Mouse (Mus musculus) stomach, embryonic 15.5 days (tissue): ENCODE measurements around the gene Abca6. TPM values are rescaled to one million over a fixed set of nuclear protein-coding genes. Genes with fewer than 3 reads are reported as not detected.
A peak's percentile ranks its signal among the peaks of the same experiment; 100 is the strongest.

Source experiments
- ATAC-seq: fragments of 200-750 bp; cut with Nextera tagmentation; 2 replicates; pipeline ENCODE4 v1.8.0; 2017; ENCODE audit warnings: low read depth, moderate number of reproducible peaks, moderate TSS enrichment; ENCODE audit not compliant: insufficient read depth, low FRiP score
- H3K27ac ChIP-seq: fragments of 300-500 bp; sonication (generic); 2 replicates; pipeline ENCODE4 v1.5.1; 2015; ENCODE audit warnings: mild to moderate bottlenecking, inconsistent platforms
- H3K27me3 ChIP-seq: fragments of 300-500 bp; sonication (generic); replicated peaks from 2 replicates; pipeline ENCODE4 v1.6.1; 2015; ENCODE audit warnings: inconsistent platforms
- H3K36me3 ChIP-seq: fragments of 300-500 bp; sonication (generic); 2 replicates; pipeline ENCODE4 v1.6.1; 2015; ENCODE audit warnings: inconsistent platforms
- H3K4me1 ChIP-seq: fragments of 300-500 bp; sonication (generic); 2 replicates; pipeline ENCODE4 v1.6.1; 2015; ENCODE audit warnings: inconsistent platforms
- H3K4me2 ChIP-seq: fragments of 300-500 bp; sonication (generic); 2 replicates; pipeline ENCODE4 v1.6.1; 2015; ENCODE audit warnings: mild to moderate bottlenecking, inconsistent platforms
- H3K4me3 ChIP-seq: fragments of 300-500 bp; sonication (generic); replicated peaks from 2 replicates; pipeline ENCODE4 v1.5.1; 2015; ENCODE audit warnings: inconsistent platforms
- H3K9ac ChIP-seq: fragments of 300-500 bp; sonication (generic); 2 replicates; pipeline ENCODE4 v1.6.1; 2015; ENCODE audit warnings: inconsistent platforms
- H3K9me3 ChIP-seq: fragments of 300-500 bp; sonication (generic); 2 replicates; pipeline ENCODE4 v1.6.1; 2016; ENCODE audit warnings: inconsistent platforms
- WGBS: fragments of 180-500 bp; shearing (Covaris S2); methylation state at CpG from one replicate; pipeline ENCODE4 v1.1.7; 2015; 5-methylcytosine and 5-hydroxymethylcytosine counted together
- polyA plus RNA-seq: library from polyadenylated mRNA; unstranded; fragments of >200 nt; fragmentation: Nextera tagmentation; extraction: Ambion mirVana; gene quantifications from 2 replicates; pipeline ENCODE4 v1.2.1, GENCODE M21; 2015

Abca6 gene
- polyA plus RNA-seq, 1 experiment from 2014 or later, result 0.83 TPM

- ATAC-seq, result no peak
These were observed 80.4 kb downstream of the Abca6 start for GRCm38 (mm10) chr11:110171212-110171611.

GRCm38 (mm10) chr11:110167459-110168251, 83.9 kb downstream of the Abca6 start, which contains the start of gene Abca9:
Abca9 (minus strand) TSS chr11:110168196.
- Histone ChIP-seq H3K4me2 (peak within 1 kb of the TSS; percentile 19; the same call in 1 of the 2 replicates), H3K9me3 (no peaks in the 10 kb centered on the region), H3K4me1 (no peaks in the 10 kb centered on the region), H3K4me3 (peak within 1 kb of the TSS; percentile 14), H3K27ac (no peak within 1 kb of the TSS), H3K9ac (no peak within 1 kb of the TSS), H3K36me3 (no peaks in the 10 kb centered on the region), H3K27me3 (no peaks in the 10 kb centered on the region)
- 47% methylated on average over 12 of the region's 12 CpGs for WGBS
- ATAC-seq, result no peak

More at GRCm38 (mm10) chr11:110171212-110171611, 80.4 kb downstream of the Abca6 start:
- no peak overlapping the region for H3K27ac ChIP-seq
- no peak overlapping the region for H3K4me2 ChIP-seq
- WGBS, result 95% methylated on average over 3 of the region's 3 CpGs
- no peaks in the 10 kb centered on the region for H3K4me1 ChIP-seq
- H3K9me3 ChIP-seq, result no peaks in the 10 kb centered on the region
- no peak overlapping the region for H3K4me3 ChIP-seq
- no peaks in the 10 kb centered on the region for H3K36me3 ChIP-seq
- no peaks in the 10 kb centered on the region for H3K27me3 ChIP-seq
- no peak overlapping the region for H3K9ac ChIP-seq

GRCm38 (mm10) chr11:110165822-110166221, 85.8 kb downstream of the Abca6 start:
- H3K9ac ChIP-seq, result no peak overlapping the region
- no peak overlapping the region for H3K4me3 ChIP-seq
- H3K36me3 ChIP-seq, result no peaks in the 10 kb centered on the region
- ATAC-seq, result no peak
- no peak overlapping the region for H3K4me2 ChIP-seq
- H3K4me1 ChIP-seq, result no peaks in the 10 kb centered on the region
- no peak overlapping the region for H3K27ac ChIP-seq
- H3K9me3 ChIP-seq, result no peaks in the 10 kb centered on the region
- H3K27me3 ChIP-seq, result no peaks in the 10 kb centered on the region
- WGBS, result 52% methylated on average over 3 of the region's 3 CpGs

GRCm38 (mm10) chr11:110165409-110165808, 86.2 kb downstream of the Abca6 start:
- Histone ChIP-seq H3K27ac (no peak overlapping the region), H3K27me3 (no peaks in the 10 kb centered on the region), H3K4me3 (no peak overlapping the region), H3K9ac (no peak overlapping the region), H3K36me3 (no peaks in the 10 kb centered on the region), H3K4me2 (no peak overlapping the region), H3K4me1 (no peaks in the 10 kb centered on the region), H3K9me3 (no peaks in the 10 kb centered on the region)
- no peak for ATAC-seq

GRCm38 (mm10) chr11:110157059-110157458, 94.5 kb downstream of the Abca6 start:
- Histone ChIP-seq H3K4me2 (no peak overlapping the region), H3K9me3 (no peaks in the 10 kb centered on the region), H3K9ac (no peak overlapping the region), H3K27me3 (no peaks in the 10 kb centered on the region), H3K4me1 (no peaks in the 10 kb centered on the region), H3K27ac (no peak overlapping the region), H3K36me3 (no peaks in the 10 kb centered on the region), H3K4me3 (no peak overlapping the region)
- 43% methylated on average over 6 of the region's 6 CpGs for WGBS
- ATAC-seq, result no peak

GRCm38 (mm10) chr11:110155985-110156384, 95.6 kb downstream of the Abca6 start:
- no peak overlapping the region for H3K27ac ChIP-seq
- ATAC-seq, result no peak
- 94% methylated on average over 11 of the region's 11 CpGs for WGBS
- H3K27me3 ChIP-seq, result no peaks in the 10 kb centered on the region
- no peak overlapping the region for H3K4me2 ChIP-seq
- H3K4me3 ChIP-seq, result no peak overlapping the region
- H3K9me3 ChIP-seq, result no peaks in the 10 kb centered on the region
- no peak overlapping the region for H3K9ac ChIP-seq
- H3K36me3 ChIP-seq, result no peaks in the 10 kb centered on the region
- H3K4me1 ChIP-seq, result no peaks in the 10 kb centered on the region

- Histone ChIP-seq H3K4me3 (no peak overlapping the region), H3K4me2 (no peak overlapping the region), H3K9ac (no peak overlapping the region), H3K36me3 (no peaks in the 10 kb centered on the region), H3K27me3 (no peaks in the 10 kb centered on the region), H3K9me3 (no peaks in the 10 kb centered on the region), H3K4me1 (no peaks in the 10 kb centered on the region), H3K27ac (no peak overlapping the region)
- no peak for ATAC-seq
- 85% methylated on average over 5 of the region's 5 CpGs for WGBS
These were observed 103.9 kb downstream of the Abca6 start for GRCm38 (mm10) chr11:110147640-110148039.

GRCm38 (mm10) chr11:110145421-110145820, 106.2 kb downstream of the Abca6 start:
- WGBS, result 77% methylated on average over 11 of the region's 11 CpGs
- H3K36me3 ChIP-seq, result no peaks in the 10 kb centered on the region
- no peak overlapping the region for H3K9ac ChIP-seq
- no peaks in the 10 kb centered on the region for H3K4me1 ChIP-seq
- H3K27me3 ChIP-seq, result no peaks in the 10 kb centered on the region
- H3K4me2 ChIP-seq, result no peak overlapping the region
- H3K9me3 ChIP-seq, result no peaks in the 10 kb centered on the region
- no peak overlapping the region for H3K27ac ChIP-seq
- no peak for ATAC-seq
- H3K4me3 ChIP-seq, result no peak overlapping the region

GRCm38 (mm10) chr11:110130760-110131159, 120.8 kb downstream of the Abca6 start:
- no peak for ATAC-seq
- H3K4me1 ChIP-seq, result no peaks in the 10 kb centered on the region
- no peak overlapping the region for H3K27ac ChIP-seq
- no peaks in the 10 kb centered on the region for H3K36me3 ChIP-seq
- H3K9me3 ChIP-seq, result no peaks in the 10 kb centered on the region
- H3K27me3 ChIP-seq, result no peaks in the 10 kb centered on the region
- H3K9ac ChIP-seq, result no peak overlapping the region
- no peak overlapping the region for H3K4me2 ChIP-seq
- 72% methylated on average over 5 of the region's 5 CpGs for WGBS
- H3K4me3 ChIP-seq, result no peak overlapping the region

Other genes starting within 250 kb of the Abca6 start
- gene Abca8a, start 155.8 kb downstream of the Abca6 start, polyA plus RNA-seq, result 1.4 and 2.9 TPM in 2 replicates
- gene Abca9, start 83.6 kb downstream of the Abca6 start, polyA plus RNA-seq, result 1.7 and 1.8 TPM in 2 replicates
- 3.2 and 3.7 TPM in 2 replicates for gene Abca5, start 85.9 kb upstream of the Abca6 start, polyA plus RNA-seq
- gene Map2k6, start 147.3 kb upstream of the Abca6 start, polyA plus RNA-seq, result 17.0 and 18.9 TPM in 2 replicates